Mouse (Mus musculus) Patski (cell line): ENCODE measurements around the gene Grik4. TPM values are rescaled to one million over a fixed set of nuclear protein-coding genes. Genes with fewer than 3 reads are reported as not detected.

Experiments used
- ATAC-seq: fragments of 100-300 bp; one replicate; pipeline ENCODE4 v1.8.0; 2021
- CTCF ChIA-PET: fragments of 350-600 bp; sonication (Branson Sonifier 250); formaldehyde crosslinking; loops from one replicate; lab custom pipeline; 2022; ENCODE audit warnings: inconsistent platforms; lab: Charles Lee
- POLR2A ChIA-PET: fragments of 350-600 bp; sonication (Branson Sonifier 250); formaldehyde crosslinking; loops from one replicate; lab custom pipeline; 2022; ENCODE audit warnings: antibody characterized with exemption, inconsistent platforms; lab: Charles Lee
- DNase-seq: peaks from one replicate; pipeline ENCODE4 v3.0.0-alpha.2; 2011; ENCODE audit warnings: low read depth, low spot score
- H3K27me3 ChIP-seq: fragments of 371-371 bp; one replicate; pipeline ENCODE4 v1.5.1; 2021
- CTCF ChIP-seq: fragments of 100-300 bp; IDR thresholded peaks from one replicate; pipeline ENCODE4 v1.5.1; 2021
- in situ Hi-C: fragments of 300-500 bp; cut with MboI; formaldehyde crosslinking; loops from 3 replicates; pipeline ENCODE4 v1.11.1; 2018; ENCODE audit warnings: low pct_unique_long_range_greater_than_20kb, mixed read lengths
- polyA plus RNA-seq: library from polyadenylated mRNA; unstranded; gene quantifications from one replicate; pipeline ENCODE4 v1.2.3, GENCODE M21; 2021

The Grik4 gene
- polyA plus RNA-seq, 1 experiment from 2014 or later, result 0.09 TPM

DNA sequence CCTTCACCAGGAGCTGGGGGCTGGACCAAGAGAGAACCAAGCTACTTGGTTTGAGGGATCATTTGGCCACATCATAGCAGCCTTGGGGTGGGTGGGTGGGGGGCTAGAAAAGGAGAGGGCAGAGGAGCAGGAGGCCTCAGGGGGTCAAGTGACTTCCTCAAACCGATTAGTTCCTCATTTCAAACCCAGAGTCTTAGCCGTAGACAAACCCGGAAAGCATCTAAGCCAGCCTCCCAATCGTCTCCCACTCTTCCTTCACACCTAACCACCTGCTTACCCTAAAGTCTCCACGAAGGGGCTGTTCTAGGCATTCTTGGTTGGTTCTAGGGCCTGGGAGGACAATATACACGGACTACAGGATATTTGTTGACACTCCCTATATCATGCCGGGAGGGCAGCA is 881 bp upstream of the Grik4 start:
- TF ChIP-seq CTCF, result no peak
- in situ Hi-C loops, result loop anchor here (5.0 to 25.0 kb wide), 3 partner anchors 370 to 958 kb away; no protein-coding TSS in a partner anchor
- ATAC-seq, result no peak
- peaks cover 45% of the 10 kb centered on the region for H3K27me3 ChIP-seq
- POLR2A ChIA-PET, result interaction anchor here (0.9 kb wide), 1 partner anchor 156 kb away, joined by 4 read pairs; no protein-coding TSS in a partner anchor
- CTCF ChIA-PET, result interaction anchor here (0.8 to 3.1 kb wide), 10 partner anchors 12 to 619 kb away, joined by 3 to 16 read pairs (median 4); no protein-coding TSS in a partner anchor
- no peak for DNase-seq

- ATAC-seq (peak; percentile 86), DNase-seq (no peak)
- TF ChIP-seq CTCF, result no peak
- in situ Hi-C loops, result loop anchor here (5.0 to 25.0 kb wide), 4 partner anchors 157 to 957 kb away; no protein-coding TSS in a partner anchor
- peaks cover 51% of the 10 kb centered on the region for H3K27me3 ChIP-seq
- POLR2A ChIA-PET, result interaction anchor here (0.6 to 0.9 kb wide), 2 partner anchors 156 to 632 kb away, joined by 4 to 5 read pairs; no protein-coding TSS in a partner anchor
- CTCF ChIA-PET, result interaction anchor here (0.8 to 3.1 kb wide), 15 partner anchors 11 to 618 kb away, joined by 3 to 16 read pairs (median 3); no protein-coding TSS in a partner anchor
These were observed 278 bp upstream of the Grik4 start for GRCm38 (mm10) chr9:42944536-42945006.

- DNase-seq (no peak), ATAC-seq (no peak)
- H3K27me3 ChIP-seq, result peaks cover 51% of the 10 kb centered on the region
- POLR2A ChIA-PET, result no interaction called here
- in situ Hi-C loops, result loop anchor here (5.0 to 25.0 kb wide), 3 partner anchors 156 to 956 kb away; no protein-coding TSS in a partner anchor
- CTCF ChIA-PET, result interaction anchor here (3.1 kb wide), 1 partner anchor 154 kb away, joined by 16 read pairs; no protein-coding TSS in a partner anchor
- no peak for TF ChIP-seq CTCF
These were observed 1.2 kb downstream of the Grik4 start for GRCm38 (mm10) chr9:42943057-42943529.

DNA sequence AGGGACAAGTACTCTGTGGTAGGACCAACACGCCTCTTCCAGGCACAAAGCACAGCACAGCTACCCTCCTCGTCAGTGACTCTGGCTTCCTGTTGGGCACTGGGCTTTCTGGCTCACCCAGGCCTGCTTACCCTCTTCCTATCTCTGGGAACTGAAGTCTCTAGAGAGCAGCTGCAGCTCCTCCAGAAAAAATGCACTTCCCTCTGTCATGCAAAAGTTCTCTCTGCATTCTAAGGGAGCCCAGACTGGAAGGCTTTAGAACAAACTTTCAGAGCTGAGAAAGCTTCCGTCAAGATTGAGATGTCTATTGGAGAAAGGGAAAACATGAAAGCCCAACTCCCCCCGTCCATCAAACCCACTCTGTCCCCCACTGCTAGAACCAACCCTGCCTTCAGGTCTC is 2.1 kb downstream of the Grik4 start:
- ATAC-seq (no peak), DNase-seq (no peak)
- in situ Hi-C loops, result loop anchor here (5.0 to 25.0 kb wide), 3 partner anchors 155 to 955 kb away; no protein-coding TSS in a partner anchor

DNA sequence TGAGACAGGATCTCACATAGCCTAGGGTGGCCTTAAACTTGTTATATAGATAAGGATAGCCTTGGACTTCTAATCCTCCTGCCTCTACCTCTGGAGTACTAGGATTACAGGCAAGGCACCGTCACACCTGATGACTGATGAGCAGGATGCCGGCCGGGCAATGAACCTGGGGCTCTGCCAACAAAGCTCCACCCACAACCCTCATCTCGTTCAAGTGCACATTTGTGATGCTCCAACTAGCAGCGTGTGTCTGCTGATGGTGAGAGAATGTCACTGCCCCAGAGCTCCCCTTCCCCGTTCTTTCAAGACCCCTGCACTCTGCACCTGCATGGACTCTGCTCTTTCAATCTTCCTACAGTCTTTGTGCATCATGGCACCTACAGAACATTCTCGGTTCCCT is 12.1 kb downstream of the Grik4 start:
- POLR2A ChIA-PET, result no interaction called here
- H3K27me3 ChIP-seq, result peaks cover 47% of the 10 kb centered on the region
- in situ Hi-C loops, result loop anchor here (25.0 kb wide), 1 partner anchor 945 kb away; no protein-coding TSS in a partner anchor

More for the DNA sequence above, 2.1 kb downstream of the Grik4 start:
- peaks cover 54% of the 10 kb centered on the region for H3K27me3 ChIP-seq
- ChIA-PET CTCF (interaction anchor here (3.1 kb wide), 1 partner anchor 153 kb away, joined by 16 read pairs; no protein-coding TSS in a partner anchor), POLR2A (interaction anchor here (0.5 kb wide), 1 partner anchor 380 kb away, joined by 3 read pairs; no protein-coding TSS in a partner anchor)
- no peak for TF ChIP-seq CTCF

DNA sequence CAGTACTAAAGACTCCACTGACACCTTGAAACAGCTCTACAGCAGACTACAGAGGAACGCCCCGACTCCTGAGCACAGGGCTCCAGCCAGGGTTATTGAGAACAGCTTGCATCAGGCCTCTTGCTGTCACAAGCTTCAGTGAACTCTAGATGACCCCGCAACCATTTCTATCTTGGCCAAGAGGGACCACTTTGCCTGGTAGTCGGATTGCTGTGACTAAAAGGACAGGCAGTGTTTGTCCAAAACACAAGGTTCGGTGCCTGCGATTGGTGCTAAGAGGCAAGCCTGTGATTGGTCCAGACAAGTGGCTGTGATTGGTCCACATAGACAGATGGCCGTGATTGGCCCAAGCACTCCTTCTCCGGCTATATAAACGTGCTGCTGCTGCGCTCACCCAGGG is 16.8 kb downstream of the Grik4 start:
- CTCF ChIA-PET, result no interaction called here
- ATAC-seq (no peak), DNase-seq (no peak)
- POLR2A ChIA-PET, result no interaction called here
- no peak for TF ChIP-seq CTCF
- in situ Hi-C loops, result loop anchor here (25.0 kb wide), 1 partner anchor 940 kb away; no protein-coding TSS in a partner anchor
- H3K27me3 ChIP-seq, result peaks cover 16% of the 10 kb centered on the region

More for the DNA sequence above, 12.1 kb downstream of the Grik4 start:
- ATAC-seq, result no peak
- CTCF ChIA-PET, result no interaction called here
- no peak for TF ChIP-seq CTCF
- no peak for DNase-seq

GRCm38 (mm10) chr9:42926564-42926963 is 17.7 kb downstream of the Grik4 start:
- TF ChIP-seq CTCF, result no peak
- DNase-seq (no peak), ATAC-seq (no peak)
- in situ Hi-C loops, result loop anchor here (25.0 kb wide), 1 partner anchor 939 kb away; no protein-coding TSS in a partner anchor
- peaks cover 8% of the 10 kb centered on the region for H3K27me3 ChIP-seq
- POLR2A ChIA-PET, result no interaction called here
- CTCF ChIA-PET, result interaction anchor here (1.0 kb wide), 1 partner anchor 18 kb away, joined by 3 read pairs; the partner anchor contains the start of gene Grik4

GRCm38 (mm10) chr9:42921830-42922229 is 22.5 kb downstream of the Grik4 start:
- POLR2A ChIA-PET, result no interaction called here
- CTCF ChIA-PET, result no interaction called here
- ATAC-seq, result no peak
- no peak for TF ChIP-seq CTCF
- no peak for DNase-seq
- no peaks in the 10 kb centered on the region for H3K27me3 ChIP-seq
- in situ Hi-C loops, result no loop called here

DNA sequence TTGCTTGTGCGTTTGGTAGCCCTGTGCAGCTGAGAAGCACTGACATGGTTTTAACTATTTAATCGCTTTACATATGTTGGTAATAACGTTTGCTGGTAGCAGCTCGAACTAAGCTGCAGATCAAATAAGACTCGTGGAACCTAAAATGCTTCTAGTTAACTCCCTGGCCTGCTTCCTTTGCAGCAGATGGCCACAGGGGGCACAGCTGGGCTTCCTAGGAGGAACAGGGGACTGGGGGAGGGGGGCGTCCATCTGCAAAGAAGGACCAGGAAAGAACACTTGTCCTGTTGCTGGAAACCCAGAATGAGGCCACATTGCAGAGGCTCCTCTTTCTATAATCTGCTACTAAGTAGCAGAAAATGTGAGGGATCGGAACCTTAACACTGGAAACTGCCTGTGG is 24.1 kb downstream of the Grik4 start:
- ATAC-seq (no peak), DNase-seq (no peak)
- POLR2A ChIA-PET, result no interaction called here
- no peak for TF ChIP-seq CTCF
- CTCF ChIA-PET, result interaction anchor here (1.1 kb wide), 1 partner anchor 36 kb away, joined by 3 read pairs; no protein-coding TSS in a partner anchor
- in situ Hi-C loops, result no loop called here
- no peaks in the 10 kb centered on the region for H3K27me3 ChIP-seq

- DNase-seq, result no peak
- ATAC-seq, result no peak
- in situ Hi-C loops, result no loop called here
- TF ChIP-seq CTCF, result no peak
- H3K27me3 ChIP-seq, result no peaks in the 10 kb centered on the region
- POLR2A ChIA-PET, result no interaction called here
- CTCF ChIA-PET, result interaction anchor here (0.9 to 1.0 kb wide), 2 partner anchors 9 to 21 kb away, joined by 3 to 4 read pairs; no protein-coding TSS in a partner anchor
These were observed 26.4 kb downstream of the Grik4 start for GRCm38 (mm10) chr9:42917911-42918310.

DNA sequence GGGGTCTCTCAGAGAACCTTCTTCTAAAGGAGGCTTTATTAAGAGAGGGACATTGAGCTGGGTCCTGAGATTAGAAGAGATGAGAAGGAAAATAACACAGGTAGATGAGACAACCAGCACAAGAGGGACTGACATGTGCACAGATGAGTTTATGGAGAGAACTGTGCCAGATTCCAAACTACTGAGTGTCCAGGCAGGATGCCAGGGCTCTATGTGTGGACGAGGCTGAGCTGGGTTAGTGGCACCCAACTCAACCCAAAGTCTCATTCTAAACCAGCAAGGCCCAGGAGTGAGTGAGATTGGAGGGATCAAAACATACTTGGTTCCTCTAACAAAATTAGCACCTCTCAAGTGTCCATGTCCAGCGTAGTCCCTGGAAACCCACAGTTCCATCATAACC is 31.1 kb downstream of the Grik4 start:
- no peak for TF ChIP-seq CTCF
- CTCF ChIA-PET, result no interaction called here
- POLR2A ChIA-PET, result no interaction called here
- no peak for DNase-seq
- in situ Hi-C loops, result no loop called here
- H3K27me3 ChIP-seq, result no peaks in the 10 kb centered on the region
- ATAC-seq, result no peak
